Mouse (Mus musculus) megakaryocyte, embryonic 14.5 days (primary cell): ENCODE results near the gene Tex261. TPM values are rescaled to one million over a fixed set of nuclear protein-coding genes. Genes with fewer than 3 reads are reported as not detected.

ENCODE experiments used
- H3K27me3 ChIP-seq: replicated peaks from 2 replicates; pipeline ENCODE3; 2012; ENCODE audit warnings: inconsistent platforms
- H3K36me3 ChIP-seq: replicated peaks from 2 replicates; pipeline ENCODE3; 2012; ENCODE audit warnings: low read length, inconsistent platforms, mixed read lengths
- H3K4me1 ChIP-seq: 2 replicates; pipeline ENCODE4 v1.6.1; 2012; ENCODE audit warnings: inconsistent platforms
- H3K4me3 ChIP-seq: replicated peaks from 2 replicates; pipeline ENCODE3; 2012; ENCODE audit warnings: moderate library complexity, mild to moderate bottlenecking, inconsistent platforms
- H3K9me3 ChIP-seq: 2 replicates; pipeline ENCODE4 v1.6.1; 2012; ENCODE audit warnings: inconsistent platforms
- FLI1 ChIP-seq: IDR thresholded peaks from 2 replicates; pipeline ENCODE4 v1.6.1; 2012; ENCODE audit warnings: low read length, inconsistent platforms, mixed read lengths
- GATA1 ChIP-seq: IDR thresholded peaks from 3 replicates; pipeline ENCODE4 v1.6.1; 2012; ENCODE audit warnings: mixed read lengths, low read length, inconsistent platforms, borderline replicate concordance
- polyA plus RNA-seq: library from polyadenylated mRNA; stranded (reverse); fragments of >175 nt; gene quantifications from 2 replicates; pipeline ENCODE4 v1.2.3, GENCODE M21; 2012; ENCODE audit warnings: low replicate concordance; ENCODE audit not compliant: insufficient read depth

Gene Tex261
- polyA plus RNA-seq, 1 experiment, result 27.4 TPM

DNA sequence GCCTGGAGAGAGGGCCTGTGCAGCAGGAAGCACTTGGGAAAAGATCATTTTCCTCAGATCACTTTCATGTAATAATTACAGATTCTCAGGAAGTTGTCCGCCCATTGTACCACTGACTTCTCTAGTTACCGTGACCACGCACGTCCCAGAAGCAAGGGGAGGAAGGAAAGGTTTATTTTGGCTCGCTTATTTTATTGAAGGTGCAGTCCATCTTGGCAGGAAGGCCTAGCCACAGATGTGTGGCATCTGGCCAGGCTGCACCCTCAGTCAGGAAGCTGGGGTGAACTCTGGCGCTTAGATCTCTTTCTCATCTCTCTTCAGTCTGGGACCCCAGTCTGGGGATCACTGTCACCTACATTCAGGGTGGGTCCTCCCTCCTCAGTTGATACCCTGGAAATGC, 37.0 kb downstream of the Tex261 start:
- TF ChIP-seq FLI1 (no peak), GATA1 (no peak)
- Histone ChIP-seq H3K27me3 (peaks cover 74% of the 10 kb centered on the region), H3K4me3 (no peak overlapping the region), H3K9me3 (peaks cover 34% of the 10 kb centered on the region), H3K4me1 (peaks cover 25% of the 10 kb centered on the region), H3K36me3 (no peaks in the 10 kb centered on the region)

DNA sequence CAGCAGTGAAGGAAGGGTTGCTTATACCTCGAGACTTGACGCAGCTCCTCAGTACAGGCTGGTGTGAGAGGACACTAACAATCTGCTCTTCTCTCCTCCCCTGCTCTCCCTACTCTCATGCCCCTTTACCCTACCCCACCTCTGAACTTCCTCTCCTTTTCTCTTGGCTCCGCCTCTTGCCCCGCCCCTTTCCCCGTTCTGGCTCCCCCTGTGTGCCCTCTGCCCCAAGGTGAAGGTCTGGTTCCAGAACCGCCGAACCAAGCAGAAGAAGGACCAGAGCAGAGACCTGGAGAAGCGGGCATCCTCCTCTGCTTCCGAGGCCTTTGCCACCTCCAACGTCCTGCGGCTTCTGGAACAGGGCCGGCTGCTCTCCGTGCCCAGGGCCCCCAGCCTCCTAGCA, 38.3 kb downstream of the Tex261 start:
- Histone ChIP-seq H3K9me3 (peaks cover 42% of the 10 kb centered on the region), H3K27me3 (peaks cover 69% of the 10 kb centered on the region), H3K36me3 (no peaks in the 10 kb centered on the region), H3K4me3 (no peak overlapping the region), H3K4me1 (peaks cover 25% of the 10 kb centered on the region)
- TF ChIP-seq FLI1 (no peak), GATA1 (no peak)

DNA sequence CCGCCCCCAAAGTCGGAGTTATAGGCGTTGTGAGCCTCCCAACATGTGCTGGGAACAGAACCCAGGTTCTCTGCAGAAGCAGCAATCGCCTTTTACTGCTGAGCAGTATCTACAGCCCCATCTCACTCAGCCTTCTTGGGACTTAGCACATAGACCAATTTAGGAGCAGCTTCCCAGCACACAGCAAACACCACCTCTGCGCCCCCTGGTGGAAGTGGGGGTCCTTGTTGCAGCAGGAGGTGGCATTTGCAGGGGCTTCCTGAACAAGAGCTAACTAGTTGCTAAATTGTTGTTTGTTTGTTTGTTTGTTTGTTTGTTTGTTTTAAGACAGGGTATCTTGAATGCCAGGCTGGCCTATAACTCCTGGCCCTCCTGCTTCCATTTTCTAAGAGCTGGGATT, 44.5 kb downstream of the Tex261 start:
- no peak overlapping the region for H3K4me3 ChIP-seq
- no peak for TF ChIP-seq FLI1
- TF ChIP-seq GATA1, result no peak
- H3K9me3 ChIP-seq, result peaks cover 37% of the 10 kb centered on the region
- peaks cover 62% of the 10 kb centered on the region for H3K27me3 ChIP-seq
- H3K36me3 ChIP-seq, result no peaks in the 10 kb centered on the region
- H3K4me1 ChIP-seq, result no peaks in the 10 kb centered on the region

DNA sequence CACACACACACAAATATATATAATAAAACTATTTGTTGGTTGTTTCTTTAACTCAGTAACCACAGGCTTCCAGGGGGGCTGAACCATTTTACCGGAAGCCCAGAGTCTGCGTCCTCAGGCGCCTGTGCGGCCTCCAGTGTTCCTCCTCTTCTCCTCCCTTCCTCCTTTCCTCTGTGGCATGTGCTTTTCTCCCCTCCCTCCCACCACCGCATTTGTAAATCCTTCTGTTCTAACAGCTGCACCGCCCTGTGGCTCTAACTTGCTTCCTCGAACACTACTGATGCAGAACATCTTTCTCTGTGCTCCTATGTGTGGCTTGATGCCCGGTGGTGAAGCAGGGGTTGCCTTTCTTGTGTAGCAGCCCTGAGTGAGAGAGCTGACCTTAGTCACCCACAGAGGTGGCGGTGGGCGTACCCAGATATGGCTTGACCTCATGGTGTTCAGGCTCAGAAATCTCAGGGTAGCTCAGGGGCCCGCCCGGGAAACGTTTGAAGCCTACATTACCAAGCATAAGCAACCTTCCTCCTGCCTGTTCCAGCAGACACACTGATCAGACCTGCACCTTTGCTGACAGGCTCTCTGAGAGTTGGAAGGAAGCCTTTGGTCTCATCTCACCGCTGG, 46.2 kb downstream of the Tex261 start:
- no peak for TF ChIP-seq GATA1
- TF ChIP-seq FLI1, result no peak
- no peaks in the 10 kb centered on the region for H3K4me1 ChIP-seq

DNA sequence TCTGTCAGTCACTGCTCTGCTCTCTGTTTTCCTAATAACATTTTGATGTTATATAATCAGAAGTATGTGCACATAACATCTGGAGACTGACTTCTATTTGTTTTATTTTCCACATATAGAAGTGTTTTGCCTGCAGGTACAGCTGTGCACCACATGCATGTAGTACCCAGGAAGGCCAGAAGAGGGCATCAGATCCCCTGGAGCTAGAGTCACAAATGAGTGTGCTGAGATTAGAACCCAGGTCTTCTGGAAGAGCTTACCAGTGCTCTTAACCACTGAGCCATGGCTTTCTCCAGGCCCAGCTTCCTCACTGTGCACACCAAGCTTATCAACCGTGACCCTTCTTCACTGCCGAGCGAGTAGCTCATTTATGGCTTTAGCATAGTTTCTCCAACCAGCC, 47.1 kb downstream of the Tex261 start:
- H3K4me1 ChIP-seq, result no peaks in the 10 kb centered on the region
- no peak for TF ChIP-seq GATA1
- TF ChIP-seq FLI1, result no peak
- no peak overlapping the region for H3K4me3 ChIP-seq
- H3K36me3 ChIP-seq, result no peaks in the 10 kb centered on the region
- H3K9me3 ChIP-seq, result peaks cover 26% of the 10 kb centered on the region
- H3K27me3 ChIP-seq, result peaks cover 54% of the 10 kb centered on the region

More for the DNA sequence above, 46.2 kb downstream of the Tex261 start:
- Histone ChIP-seq H3K27me3 (peaks cover 55% of the 10 kb centered on the region), H3K36me3 (no peaks in the 10 kb centered on the region), H3K4me3 (no peak overlapping the region), H3K9me3 (peaks cover 35% of the 10 kb centered on the region)

DNA sequence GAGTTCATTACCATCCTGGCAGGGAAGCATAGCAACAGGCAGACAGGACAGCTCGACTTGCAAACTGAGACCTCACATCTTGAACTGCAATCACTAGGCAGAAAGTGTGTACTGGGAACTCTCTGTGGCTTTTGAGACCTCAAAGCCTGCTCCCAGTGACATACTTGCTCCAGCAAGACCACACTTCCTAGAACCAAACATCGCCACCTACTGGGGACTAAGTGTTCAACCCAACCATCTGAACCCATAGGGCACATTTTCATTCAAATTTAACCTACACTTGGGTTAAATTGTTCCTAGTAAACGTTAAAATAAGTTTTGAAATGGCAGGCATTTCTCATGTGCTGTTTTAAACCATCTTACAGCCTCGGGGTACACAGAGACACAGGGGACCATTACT, 48.4 kb downstream of the Tex261 start:
- no peak for TF ChIP-seq GATA1
- no peak for TF ChIP-seq FLI1
- no peaks in the 10 kb centered on the region for H3K36me3 ChIP-seq
- 0 out of 2 replicates have a peak, but pooled peaks cover 5% of the 10 kb centered on the region for H3K4me1 ChIP-seq
- peaks cover 19% of the 10 kb centered on the region for H3K9me3 ChIP-seq
- no peak overlapping the region for H3K4me3 ChIP-seq
- peaks cover 56% of the 10 kb centered on the region for H3K27me3 ChIP-seq

DNA sequence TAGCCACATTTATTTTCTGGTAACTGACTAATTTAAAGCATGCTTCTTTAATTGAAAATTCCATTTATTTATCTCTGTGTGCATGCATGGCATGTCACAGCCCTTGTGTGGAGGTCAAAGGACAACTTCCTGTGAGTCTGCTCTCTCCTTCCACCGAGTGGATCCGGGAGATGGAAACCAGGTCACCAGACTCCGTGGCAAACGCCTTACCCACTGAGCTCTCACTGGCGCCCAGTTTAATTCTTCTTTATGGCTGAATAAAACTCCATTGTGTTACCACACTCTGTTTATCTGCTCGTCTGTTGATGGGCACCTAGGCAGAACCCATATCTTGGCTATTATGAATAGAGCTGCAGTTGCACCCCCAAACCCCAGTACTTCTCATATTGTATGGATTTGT, 53.1 kb downstream of the Tex261 start:
- no peak for TF ChIP-seq GATA1
- TF ChIP-seq FLI1, result no peak
- Histone ChIP-seq H3K4me1 (peaks cover 16% of the 10 kb centered on the region), H3K9me3 (peaks cover 12% of the 10 kb centered on the region), H3K4me3 (peak overlapping the region; percentile 42), H3K36me3 (no peaks in the 10 kb centered on the region), H3K27me3 (peaks cover 74% of the 10 kb centered on the region)

Other genes with a start within 250 kb of the Tex261 start
- gene Actg2, start 239.5 kb downstream of the Tex261 start, polyA plus RNA-seq, result not detected in 2 replicates
- gene Stambp, start 203.1 kb downstream of the Tex261 start, polyA plus RNA-seq, result 3.3 and 3.7 TPM in 2 replicates
- not detected in 2 replicates for gene Clec4f, start 119.6 kb downstream of the Tex261 start, polyA plus RNA-seq
- gene Cd207, start 98.0 kb downstream of the Tex261 start, polyA plus RNA-seq, result not detected in 2 replicates
- gene Vax2, start 64.5 kb downstream of the Tex261 start, polyA plus RNA-seq, result 0.19 TPM in 1 of 2 replicates, not detected in the other
- gene Atp6v1b1, start 32.8 kb downstream of the Tex261 start, polyA plus RNA-seq, result not detected in 2 replicates
- not detected in 2 replicates for gene Ankrd53, start 13.2 kb downstream of the Tex261 start, polyA plus RNA-seq
- gene Nagk, start 19.2 kb upstream of the Tex261 start, polyA plus RNA-seq, result 8.1 TPM in 1 of 2 replicates, not detected in the other
- 4.1 TPM in 1 of 2 replicates, not detected in the other for gene Paip2b, start 55.9 kb upstream of the Tex261 start, polyA plus RNA-seq
- gene Zfp638, start 91.3 kb upstream of the Tex261 start, polyA plus RNA-seq, result 2.5 TPM in 1 of 2 replicates, not detected in the other
- not detected in 2 replicates for gene Dysf, start 232.8 kb upstream of the Tex261 start, polyA plus RNA-seq